Mouse (Mus musculus) intestine, postnatal 0 days (tissue): ENCODE measurements at regions not wholly inside any gene's neighbourhood (a gene's known extent, or its start where the extent isn't known, plus 50 kb on each side); places are given as distances from the start of the nearest gene placed in this dataset.

ENCODE experiments used
- ATAC-seq: fragments of 200-750 bp; cut with Nextera tagmentation; 2 replicates; pipeline ENCODE4 v1.8.0; 2017; ENCODE audit warnings: mild to moderate bottlenecking, moderate TSS enrichment, moderate library complexity
- H3K27ac ChIP-seq: fragments of 300-500 bp; sonication (generic); 2 replicates; pipeline ENCODE4 v1.5.1; 2014; ENCODE audit warnings: mild to moderate bottlenecking, low read depth, low read length, moderate library complexity
- H3K27me3 ChIP-seq: fragments of 300-500 bp; sonication (generic); replicated peaks from 2 replicates; pipeline ENCODE4 v1.6.1; 2014; ENCODE audit warnings: low read length, mixed read lengths; ENCODE audit not compliant: control insufficient read depth, insufficient read depth
- H3K36me3 ChIP-seq: fragments of 300-500 bp; sonication (generic); 2 replicates; pipeline ENCODE4 v1.6.1; 2014; ENCODE audit warnings: mild to moderate bottlenecking, moderate library complexity; ENCODE audit not compliant: control insufficient read depth, insufficient read depth
- H3K4me1 ChIP-seq: fragments of 300-500 bp; sonication (generic); replicated peaks from 2 replicates; pipeline ENCODE4 v1.6.1; 2014; ENCODE audit warnings: antibody characterized with exemption, low read length, mixed read lengths; ENCODE audit not compliant: control insufficient read depth, insufficient read depth
- H3K4me2 ChIP-seq: fragments of 300-500 bp; sonication (generic); replicated peaks from 2 replicates; pipeline ENCODE4 v1.6.1; 2014; ENCODE audit warnings: low read depth, mild to moderate bottlenecking, moderate library complexity
- H3K4me3 ChIP-seq: fragments of 300-500 bp; sonication (generic); 2 replicates; pipeline ENCODE4 v1.5.1; 2014; ENCODE audit warnings: low read depth, low read length
- H3K9ac ChIP-seq: fragments of 300-500 bp; sonication (generic); 2 replicates; pipeline ENCODE4 v1.6.1; 2014; ENCODE audit warnings: mild to moderate bottlenecking, low read depth, low read length
- H3K9me3 ChIP-seq: fragments of 300-500 bp; sonication (generic); 2 replicates; pipeline ENCODE4 v1.6.1; 2016; ENCODE audit warnings: mixed run types; ENCODE audit not compliant: control insufficient read depth
- CTCF ChIP-seq: sonication (generic); IDR thresholded peaks from 2 replicates; pipeline ENCODE4 v1.5.1; 2016; ENCODE audit warnings: low read depth, mild to moderate bottlenecking, control low read depth, antibody characterized with exemption, moderate library complexity
- WGBS: fragments of 180-500 bp; shearing (Covaris S2); extraction: QIAGEN DNeasy Blood & Tissue Kit; methylation state at CpG from one replicate; pipeline ENCODE4 v1.1.7; 2014; 5-methylcytosine and 5-hydroxymethylcytosine counted together

DNA sequence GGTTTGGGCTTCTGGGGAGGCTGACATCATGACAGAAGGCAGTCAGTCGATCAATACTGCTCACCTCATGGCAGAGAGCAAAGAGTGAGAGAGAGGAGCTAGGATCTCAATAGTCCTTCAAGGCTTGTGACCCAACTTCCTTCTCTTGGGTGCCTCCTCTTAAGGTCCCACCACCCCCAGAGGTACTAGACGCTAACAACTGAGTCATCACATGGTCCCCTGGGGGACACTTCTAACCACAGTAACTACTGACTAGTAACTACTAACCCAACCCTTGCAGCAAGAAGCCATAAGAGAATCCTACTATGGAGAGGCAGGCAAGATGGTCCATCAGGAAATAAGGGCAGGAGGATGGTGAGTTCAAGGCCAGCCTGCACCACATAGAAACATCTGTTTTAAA lies 69.5 kb upstream of the Fbxo11 start:
- WGBS = 89% methylated on average over 2 of the region's 2 CpGs
- TF ChIP-seq CTCF = no peak
- Histone ChIP-seq H3K27me3 (no peaks in the 10 kb centered on the region), H3K4me1 (no peaks in the 10 kb centered on the region), H3K9me3 (no peaks in the 10 kb centered on the region), H3K9ac (no peak overlapping the region), H3K4me3 (no peak overlapping the region), H3K36me3 (no peaks in the 10 kb centered on the region), H3K4me2 (no peak overlapping the region), H3K27ac (no peak overlapping the region)
- no peak for ATAC-seq

DNA sequence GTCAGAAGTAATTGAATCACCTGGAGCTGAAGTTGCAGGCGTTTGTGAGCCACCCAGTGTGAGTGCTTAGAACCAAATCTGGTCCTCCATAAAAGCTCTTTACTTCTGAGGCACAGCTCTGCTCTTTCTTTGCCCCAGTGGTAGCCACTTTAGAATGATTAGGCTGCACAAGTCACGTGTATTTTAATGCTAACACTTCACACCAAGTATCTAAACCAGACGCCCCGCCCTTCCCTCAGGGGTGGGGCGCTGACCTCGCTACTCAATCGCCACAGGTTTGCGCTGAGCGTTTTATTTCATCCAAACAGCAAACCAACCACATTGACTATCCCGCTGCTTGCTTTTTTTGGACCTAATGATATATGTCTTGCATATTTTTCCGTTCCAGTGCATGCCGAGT lies 76.4 kb upstream of the Fbxo11 start:
- TF ChIP-seq CTCF = no peak
- Histone ChIP-seq H3K27me3 (no peaks in the 10 kb centered on the region), H3K9me3 (no peaks in the 10 kb centered on the region), H3K4me1 (no peaks in the 10 kb centered on the region), H3K4me2 (peak overlapping the region; percentile 53), H3K27ac (no peak overlapping the region), H3K36me3 (no peaks in the 10 kb centered on the region), H3K4me3 (peak overlapping the region; percentile 9; the same call in 1 of the 2 replicates), H3K9ac (no peak overlapping the region)
- ATAC-seq = no peak
- 37% methylated on average over 12 of the region's 12 CpGs for WGBS

DNA sequence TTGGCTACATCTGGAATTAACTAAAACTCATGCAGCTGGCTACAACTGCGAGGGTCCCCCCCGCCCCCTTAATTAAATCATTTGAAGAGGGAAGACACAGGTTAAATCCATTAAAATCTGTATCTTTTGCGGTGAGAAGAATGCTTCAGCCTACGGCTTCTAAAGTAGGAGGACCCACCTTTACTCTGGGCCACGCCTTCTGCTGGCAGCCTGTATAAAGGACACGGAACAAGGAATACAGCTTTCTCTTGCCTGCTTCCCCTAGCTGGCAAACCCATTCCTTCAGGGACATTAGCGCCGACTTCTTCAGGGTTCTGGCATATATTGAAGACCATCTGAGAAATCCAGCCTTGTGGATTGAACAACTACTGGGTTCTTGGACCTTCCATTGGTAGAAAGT lies 76.9 kb upstream of the Fbxo11 start:
- no peaks in the 10 kb centered on the region for H3K4me1 ChIP-seq
- TF ChIP-seq CTCF = no peak
- H3K27ac ChIP-seq = no peak overlapping the region
- H3K4me2 ChIP-seq = peak overlapping the region; percentile 53
- no peak overlapping the region for H3K9ac ChIP-seq
- no peaks in the 10 kb centered on the region for H3K9me3 ChIP-seq
- peak overlapping the region; percentile 9; the same call in 1 of the 2 replicates for H3K4me3 ChIP-seq
- ATAC-seq = no peak
- WGBS = 54% methylated on average over 8 of the region's 8 CpGs
- H3K27me3 ChIP-seq = no peaks in the 10 kb centered on the region
- no peaks in the 10 kb centered on the region for H3K36me3 ChIP-seq

DNA sequence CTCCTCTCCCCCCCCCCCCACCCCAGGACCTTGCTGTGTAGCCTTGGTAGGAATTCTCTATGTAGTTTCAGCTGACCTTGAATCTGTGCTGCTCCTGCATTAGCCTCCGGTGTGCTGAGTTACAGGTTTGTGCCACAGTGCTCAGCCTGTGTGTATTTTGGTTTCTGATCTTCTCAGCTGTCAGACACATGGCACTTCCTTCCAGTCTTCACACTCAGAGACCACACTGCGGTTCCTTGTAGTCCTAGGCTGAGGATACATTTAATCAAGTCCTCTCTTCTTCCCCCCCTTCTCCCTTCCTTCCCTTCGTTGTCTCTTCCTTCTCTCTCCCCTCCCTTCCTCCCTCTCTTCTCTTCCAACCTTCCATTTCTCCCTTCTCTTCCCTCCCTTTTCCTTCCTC lies 77.7 kb upstream of the Fbxo11 start:
- no peaks in the 10 kb centered on the region for H3K9me3 ChIP-seq
- no peaks in the 10 kb centered on the region for H3K4me1 ChIP-seq
- WGBS = 72% methylated on average over 3 of the region's 3 CpGs
- no peak for ATAC-seq
- no peaks in the 10 kb centered on the region for H3K27me3 ChIP-seq
- no peak overlapping the region for H3K4me3 ChIP-seq
- no peak for TF ChIP-seq CTCF
- H3K27ac ChIP-seq = no peak overlapping the region
- H3K4me2 ChIP-seq = no peak overlapping the region
- H3K9ac ChIP-seq = no peak overlapping the region
- H3K36me3 ChIP-seq = no peaks in the 10 kb centered on the region

DNA sequence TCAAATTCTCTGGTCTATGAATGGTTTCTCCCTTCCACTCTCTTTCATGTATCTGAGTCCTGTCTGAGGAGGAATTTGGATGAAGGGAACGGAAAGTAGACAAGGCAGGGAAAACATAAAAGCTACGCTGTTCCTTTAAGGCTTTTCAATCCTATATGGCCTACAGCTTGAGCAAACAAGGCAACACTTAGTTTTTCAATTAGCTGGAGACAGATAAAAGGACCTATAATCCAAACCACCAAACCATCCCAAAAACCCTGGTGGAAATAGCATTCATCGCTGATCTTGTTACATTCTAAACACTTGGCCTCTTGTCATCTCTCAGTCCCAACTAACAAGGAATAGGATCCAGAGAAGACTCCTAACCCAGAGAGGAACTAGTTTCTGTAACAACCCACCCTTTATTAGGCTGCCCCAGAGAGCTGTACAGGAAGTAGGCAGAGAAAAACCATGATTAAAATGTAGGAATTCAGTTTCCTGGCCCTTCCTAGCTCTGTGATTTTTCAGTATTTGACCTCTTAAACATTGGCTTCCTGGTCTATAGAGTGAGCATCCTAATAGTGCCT lies 78.4 kb upstream of the Fbxo11 start:
- H3K9me3 ChIP-seq = no peaks in the 10 kb centered on the region
- H3K4me1 ChIP-seq = no peaks in the 10 kb centered on the region
- 86% methylated on average over 3 of the region's 3 CpGs for WGBS
- H3K27me3 ChIP-seq = no peaks in the 10 kb centered on the region
- H3K4me2 ChIP-seq = no peak overlapping the region
- no peak for ATAC-seq
- H3K9ac ChIP-seq = no peak overlapping the region
- H3K36me3 ChIP-seq = no peaks in the 10 kb centered on the region
- no peak overlapping the region for H3K27ac ChIP-seq
- TF ChIP-seq CTCF = no peak
- H3K4me3 ChIP-seq = no peak overlapping the region

DNA sequence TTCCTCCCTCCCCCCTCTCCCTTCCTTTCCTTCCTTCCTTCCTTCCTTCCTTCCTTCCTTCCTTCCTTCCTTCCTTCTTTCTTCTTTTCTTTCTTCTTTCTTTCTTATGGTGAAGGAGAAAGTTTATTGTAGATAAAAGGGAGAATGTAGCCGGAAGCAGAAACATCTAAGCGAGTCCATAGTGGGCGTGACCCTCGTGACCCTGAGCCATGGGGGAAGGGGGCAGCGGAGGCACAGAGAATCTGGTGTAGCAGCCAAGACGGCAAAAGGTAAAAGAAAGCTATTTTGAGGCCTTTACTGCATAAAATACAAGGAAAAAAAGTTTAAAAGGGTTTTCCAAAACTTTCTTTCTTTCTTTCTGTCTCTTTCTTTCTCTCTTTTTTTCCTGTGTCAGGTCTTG lies 93.5 kb upstream of the Fbxo11 start:
- no peak for ATAC-seq
- Histone ChIP-seq H3K9me3 (no peaks in the 10 kb centered on the region), H3K4me3 (no peak overlapping the region), H3K36me3 (no peaks in the 10 kb centered on the region), H3K4me2 (no peak overlapping the region), H3K9ac (no peak overlapping the region), H3K27ac (no peak overlapping the region), H3K27me3 (no peaks in the 10 kb centered on the region), H3K4me1 (no peaks in the 10 kb centered on the region)
- 35% methylated on average over 6 of the region's 6 CpGs for WGBS
- TF ChIP-seq CTCF = no peak

DNA sequence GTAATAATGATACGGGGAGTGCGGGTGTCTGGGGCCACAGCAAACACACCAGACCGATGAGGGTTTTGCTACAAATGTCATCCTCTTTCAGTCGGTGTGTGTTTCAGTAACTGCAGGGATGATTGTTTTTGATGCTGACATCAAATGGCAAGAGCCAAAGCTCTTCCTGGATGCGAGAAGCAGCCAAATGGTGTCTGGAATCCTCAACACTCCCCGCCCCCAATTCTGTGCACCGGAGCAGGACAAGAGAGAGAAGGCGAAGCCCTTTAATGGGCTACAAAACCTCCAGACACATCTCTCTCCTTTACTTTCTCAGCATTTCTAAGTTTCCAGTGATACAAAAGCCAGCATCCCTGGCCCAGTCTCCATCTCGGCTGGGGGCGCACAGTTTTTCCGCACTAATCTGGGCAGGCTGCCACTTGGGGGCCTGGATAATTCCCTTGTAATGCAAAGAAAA lies 94.1 kb upstream of the Fbxo11 start:
- no peak for TF ChIP-seq CTCF
- H3K4me3 ChIP-seq = no peak overlapping the region
- no peaks in the 10 kb centered on the region for H3K9me3 ChIP-seq
- no peaks in the 10 kb centered on the region for H3K27me3 ChIP-seq
- no peak overlapping the region for H3K9ac ChIP-seq
- no peak overlapping the region for H3K4me2 ChIP-seq
- 29% methylated on average over 11 of the region's 11 CpGs for WGBS
- H3K4me1 ChIP-seq = no peaks in the 10 kb centered on the region
- H3K36me3 ChIP-seq = no peaks in the 10 kb centered on the region
- ATAC-seq = no peak
- H3K27ac ChIP-seq = no peak overlapping the region
